Mouse (Mus musculus): ENCODE results near the gene Plekhh2. TPM values are rescaled to one million over a fixed set of nuclear protein-coding genes. Genes with fewer than 3 reads are reported as not detected.
"Not testable (repeated sequence)": the region's sequence is repeated elsewhere in the genome, so short reads cannot be mapped to it uniquely, and the experiment has no call there.

Gene Plekhh2
- total RNA-seq, 2 experiments from 2014 or later, result 11.7 to 18.0 TPM

DNA sequence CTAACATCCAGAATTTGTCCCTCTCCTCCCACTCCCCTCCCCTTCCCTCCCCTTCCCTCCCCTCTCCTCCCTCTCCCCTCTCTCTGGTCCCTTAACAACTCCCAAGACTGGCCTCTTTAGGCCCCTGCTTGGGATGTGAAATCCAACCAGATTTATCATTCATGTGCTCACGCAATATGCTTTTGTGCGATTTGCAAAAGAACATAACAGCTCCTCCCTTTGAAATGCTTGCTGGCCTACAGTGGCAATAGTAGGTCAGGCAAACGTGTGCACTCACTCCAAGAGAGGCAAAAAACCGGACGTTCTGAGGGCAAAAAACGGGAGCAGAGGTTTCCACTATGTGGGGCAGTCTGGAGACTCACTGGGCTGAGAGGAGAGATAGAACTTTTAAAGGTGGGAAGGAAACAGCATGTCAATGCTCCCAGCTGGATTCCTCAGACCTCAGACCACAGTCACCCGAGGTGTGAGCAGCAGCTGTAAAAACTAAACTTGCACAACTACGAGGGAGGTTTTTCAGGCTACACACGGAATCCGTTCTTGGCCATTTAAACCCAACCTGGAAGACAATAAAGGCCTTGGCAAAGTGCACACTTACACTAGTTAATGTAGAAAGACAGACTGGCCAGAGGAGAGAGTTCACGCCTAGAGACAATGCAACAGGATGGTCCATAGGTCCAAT, 595 bp upstream of the Plekhh2 start:
- no peak for DNase-seq (ENCODE audit: low spot score in 2 of 2)

DNA sequence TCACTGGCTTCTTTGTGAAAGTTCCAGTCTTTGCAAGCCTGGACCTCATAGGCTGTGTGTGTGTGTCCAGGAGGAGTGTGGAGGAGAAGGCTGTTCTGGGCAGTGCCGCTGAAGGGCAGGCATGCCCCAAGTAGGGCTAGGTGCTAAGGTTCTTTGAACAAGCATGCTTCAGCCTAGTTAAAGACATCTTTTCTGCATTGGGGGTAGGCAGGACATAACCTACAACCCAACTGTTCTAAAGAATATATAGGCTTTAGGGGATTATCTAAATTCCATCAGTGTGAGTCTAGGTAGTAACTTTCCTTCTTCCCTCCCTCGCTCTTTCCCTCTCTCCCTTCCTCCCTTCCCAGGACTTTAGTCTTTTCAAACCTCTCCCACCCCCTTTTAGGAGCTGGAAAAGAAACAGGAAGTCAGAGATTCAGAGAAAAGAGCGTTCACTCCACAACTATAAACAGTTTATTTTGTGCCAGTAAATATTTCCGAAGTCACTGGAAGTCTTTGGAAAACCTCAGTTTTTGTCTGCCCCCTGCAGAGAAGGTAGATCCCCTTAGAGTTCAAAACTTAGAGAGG, 906 bp downstream of the Plekhh2 start:
- no peak for DNase-seq (ENCODE audit: low spot score in 2 of 2)

DNA sequence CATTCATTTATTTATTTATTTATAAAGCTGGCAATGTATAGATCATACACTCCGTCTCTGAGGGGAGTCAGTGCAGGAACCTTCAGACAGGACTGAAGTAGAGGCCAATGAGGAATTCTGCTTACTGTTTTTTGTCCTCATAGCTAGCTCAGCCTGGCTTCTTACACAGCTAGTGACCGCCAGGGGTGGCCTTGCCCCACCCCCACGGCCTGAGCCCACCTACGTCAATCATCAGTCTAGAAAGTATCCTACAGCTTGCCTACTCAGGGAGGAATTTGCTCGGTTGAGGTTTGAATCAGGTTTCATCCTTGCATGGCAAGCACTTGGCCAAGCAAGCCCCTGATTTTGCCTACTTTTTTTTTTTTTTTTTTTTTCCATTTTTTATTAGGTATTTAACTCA, 4.2 kb downstream of the Plekhh2 start:
- DNase-seq (ENCODE audit: low spot score in 2 of 2), result no peak

DNA sequence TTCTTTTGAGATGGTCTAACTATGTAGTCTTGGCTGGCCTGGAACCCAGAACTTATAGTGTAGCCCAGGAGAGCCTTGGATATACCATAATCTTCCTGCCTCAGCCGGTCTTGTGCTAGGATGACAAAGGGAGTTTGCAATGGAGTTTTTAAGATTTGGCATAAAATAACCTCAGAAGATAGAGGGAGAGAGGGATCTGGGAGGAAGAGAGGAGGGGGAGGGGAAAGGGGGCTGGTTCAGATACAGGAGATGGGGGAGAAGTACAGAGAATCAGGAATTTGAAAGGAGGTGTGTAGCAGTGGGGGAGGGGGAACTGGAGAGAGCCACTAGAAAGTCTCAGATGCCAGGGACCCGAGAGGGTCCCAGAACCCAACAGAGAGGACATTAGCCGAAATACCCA, 7.7 kb downstream of the Plekhh2 start:
- no peak for DNase-seq (ENCODE audit: low spot score in 2 of 2)

DNA sequence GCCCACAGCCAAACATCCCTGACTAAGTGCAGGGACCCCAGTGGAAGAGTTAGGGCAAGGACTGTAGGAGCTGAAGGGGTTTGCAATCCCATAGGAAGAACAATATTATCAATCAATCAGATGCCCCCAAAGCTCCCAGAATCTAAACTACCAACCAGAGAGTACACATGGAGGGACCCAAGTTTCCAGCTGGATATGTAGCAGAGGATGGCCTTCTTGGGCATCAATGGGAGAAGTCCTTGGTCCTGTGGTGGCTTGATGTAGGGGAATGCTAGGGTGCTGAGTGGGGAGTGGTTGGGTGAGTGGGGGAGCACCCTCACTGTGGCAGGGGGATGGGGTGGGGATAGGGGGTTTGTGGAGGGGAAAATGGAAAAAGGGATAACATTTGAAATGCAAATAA, 8.4 kb downstream of the Plekhh2 start:
- no peak for DNase-seq (ENCODE audit: low spot score in 2 of 2)

DNA sequence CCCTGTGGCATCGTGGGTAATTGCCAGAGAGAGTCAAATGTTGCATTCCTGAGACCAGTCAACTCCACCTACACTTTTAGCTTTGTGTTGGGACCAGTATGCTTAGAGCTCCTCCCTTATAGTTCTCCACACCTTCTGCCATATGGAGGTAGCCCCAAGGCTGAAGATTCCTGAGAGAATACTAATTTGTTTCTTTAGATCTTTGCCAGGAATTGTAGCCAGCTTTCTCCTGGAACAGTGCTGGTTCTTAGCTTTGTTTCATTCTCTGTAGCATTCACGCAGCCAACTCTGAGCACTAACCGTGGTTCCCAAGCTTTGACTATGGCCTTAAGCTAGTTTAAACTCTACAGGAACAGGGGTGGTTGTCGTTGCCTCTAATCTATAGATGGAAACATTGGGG, 17.7 kb downstream of the Plekhh2 start:
- DNase-seq (ENCODE audit: low spot score in 2 of 2), result no peak

DNA sequence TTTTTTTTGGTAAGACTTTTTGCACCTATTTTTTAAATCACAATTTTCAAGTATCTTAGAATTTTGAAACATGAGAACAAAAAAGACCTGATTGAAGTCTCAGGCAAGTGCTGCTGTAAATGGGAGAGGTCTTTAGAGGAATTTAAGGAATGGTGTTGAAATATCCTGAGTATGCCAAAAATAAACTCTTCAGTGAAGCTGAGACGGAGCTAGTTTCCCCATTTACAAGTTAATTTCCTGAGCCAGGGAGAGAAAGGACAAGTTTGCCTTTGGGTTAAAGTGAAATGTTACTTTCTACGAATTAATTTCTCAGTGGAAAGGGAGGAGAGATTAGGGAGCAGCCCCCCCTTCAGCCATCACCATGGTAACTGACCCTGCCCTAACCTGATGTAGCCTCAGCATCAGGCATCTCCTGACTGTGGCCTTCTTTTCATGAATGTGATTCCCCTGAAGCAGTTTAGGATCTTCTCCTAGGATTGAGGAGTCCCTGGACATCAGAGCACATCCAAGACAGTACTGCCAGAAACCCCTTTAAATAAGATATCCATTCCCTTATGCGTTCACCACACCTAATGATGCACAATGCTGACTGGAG, 18.6 kb downstream of the Plekhh2 start:
- no peak for DNase-seq (ENCODE audit: low spot score in 2 of 2)

DNA sequence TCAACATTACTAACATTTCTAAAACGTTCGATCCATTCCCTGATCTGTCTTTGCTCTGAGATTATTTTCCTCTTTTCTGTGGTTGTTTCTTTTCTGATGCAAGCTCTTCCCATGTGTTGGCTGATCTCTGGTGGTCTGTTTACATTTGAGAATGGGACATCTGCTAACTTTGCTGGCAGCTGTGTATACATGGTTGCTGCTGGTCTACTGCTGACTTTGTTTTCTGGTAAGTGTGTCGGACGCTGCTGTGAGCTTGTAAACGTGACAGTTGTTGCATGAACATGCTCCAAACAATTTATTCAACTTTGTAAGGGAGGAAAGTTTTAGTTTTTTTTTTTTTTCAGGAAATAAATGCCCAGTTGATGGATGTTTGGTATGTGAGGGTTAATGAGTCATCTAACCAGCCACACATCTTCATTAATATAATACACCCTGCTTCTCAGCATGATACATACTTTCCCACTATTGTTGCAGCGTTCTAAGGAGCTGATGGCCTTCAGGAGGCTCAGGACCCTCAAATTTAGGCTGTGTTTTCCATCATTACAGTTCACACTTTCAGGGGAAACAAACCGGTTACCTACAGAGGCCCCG, 21.3 kb downstream of the Plekhh2 start:
- no peak for DNase-seq (ENCODE audit: low spot score in 2 of 2)

DNA sequence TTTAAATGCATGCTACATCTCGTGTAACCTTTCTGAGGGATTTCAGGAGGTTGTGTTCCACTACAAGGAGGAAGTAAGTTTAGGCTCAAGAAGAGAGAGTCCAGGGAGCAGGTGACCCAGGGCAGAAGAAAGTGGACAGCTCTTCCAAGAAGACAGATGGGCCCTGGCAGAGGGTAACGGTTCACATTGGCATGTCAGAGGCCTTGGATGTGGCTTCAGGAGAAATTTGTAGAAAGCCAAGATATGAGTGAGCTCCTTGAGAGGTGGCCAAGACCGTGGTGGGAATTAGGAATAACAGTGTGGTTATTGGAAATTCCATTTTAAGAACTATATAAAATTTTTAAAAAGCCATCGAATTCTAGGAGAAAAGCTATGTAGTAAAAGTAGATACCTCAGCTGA, 22.1 kb downstream of the Plekhh2 start:
- no peak for DNase-seq (ENCODE audit: low spot score in 2 of 2)

DNA sequence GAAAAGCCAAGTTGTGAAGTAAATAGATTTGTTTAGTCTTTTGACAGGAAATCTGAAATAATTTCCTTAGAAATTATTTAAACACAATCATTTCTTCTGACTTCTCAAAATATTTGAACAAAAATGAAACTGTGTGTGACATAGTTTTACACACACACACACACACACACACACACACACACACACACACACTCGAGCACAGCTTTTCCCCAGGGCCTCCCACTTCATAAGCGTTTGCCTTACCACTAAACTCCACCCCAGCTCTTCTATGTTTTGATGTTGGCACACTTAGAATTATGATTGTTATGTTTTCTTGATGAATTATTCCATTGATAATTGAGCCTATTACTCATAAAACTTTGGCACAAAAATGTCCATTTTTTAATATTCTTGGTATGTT, 22.9 kb downstream of the Plekhh2 start:
- no peak for DNase-seq (ENCODE audit: low spot score in 2 of 2)

DNA sequence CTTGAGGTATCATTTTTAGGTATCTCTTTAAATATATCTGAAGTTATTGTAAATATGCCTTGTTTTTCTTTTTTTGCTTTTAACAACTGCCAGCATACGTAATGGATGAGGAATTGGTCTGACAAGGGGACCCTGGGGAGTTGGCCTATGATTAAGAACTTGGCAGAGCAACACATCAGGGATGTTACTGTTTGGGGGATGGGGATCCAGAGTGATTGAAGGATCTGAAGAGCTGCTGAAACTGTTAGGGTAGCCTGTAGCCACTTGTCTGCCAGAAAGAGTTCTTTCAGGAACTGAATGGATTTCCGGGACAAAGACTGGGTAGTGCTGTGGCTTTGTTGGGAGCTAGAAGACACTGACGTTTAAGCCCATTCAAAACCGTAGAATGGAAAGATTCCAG, 23.5 kb downstream of the Plekhh2 start:
- DNase-seq (ENCODE audit: low spot score in 2 of 2), result peak in 1 of 2 experiments; percentile 20

DNA sequence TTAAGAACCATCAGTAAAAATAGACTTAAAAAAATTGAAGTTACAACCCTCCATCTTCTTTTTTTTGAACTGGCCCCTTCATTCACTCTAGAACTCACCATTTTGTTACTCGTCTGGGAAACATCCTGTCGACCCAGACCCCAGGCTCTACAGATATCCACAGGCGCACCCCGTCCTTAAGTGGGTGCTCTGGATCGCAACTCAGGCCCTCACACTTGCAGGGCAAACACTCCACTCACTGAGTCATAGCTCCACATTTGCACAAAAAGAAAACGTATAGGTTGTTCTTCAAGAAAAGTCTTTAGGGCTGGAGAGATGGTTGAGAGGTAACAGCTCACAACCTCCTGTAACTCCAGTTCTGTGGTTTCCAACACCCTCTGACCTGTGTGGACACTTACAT, 25.6 kb downstream of the Plekhh2 start:
- DNase-seq (ENCODE audit: low spot score in 2 of 2), result no peak

DNA sequence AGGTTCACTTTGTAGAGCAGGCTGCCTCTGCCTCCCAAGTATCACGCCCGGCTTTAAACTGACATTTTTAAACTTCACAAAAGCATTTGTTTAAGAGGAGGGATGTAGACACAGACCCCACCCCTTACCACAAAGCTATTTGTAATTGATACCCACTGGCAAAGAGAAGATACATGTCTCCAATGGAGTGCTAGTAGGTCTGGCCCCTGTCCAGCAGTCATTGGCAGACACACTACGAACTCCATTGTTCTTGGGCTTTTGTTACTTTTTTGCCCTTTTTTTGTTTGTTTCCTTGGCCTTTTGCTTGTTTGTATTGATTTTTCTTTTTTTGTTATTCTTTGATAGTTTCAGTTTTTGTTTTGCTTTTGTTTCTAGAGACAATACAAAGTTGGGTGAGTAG, 26.3 kb downstream of the Plekhh2 start:
- DNase-seq (ENCODE audit: low spot score in 2 of 2), result peak in 1 of 2 experiments; percentile 26

DNA sequence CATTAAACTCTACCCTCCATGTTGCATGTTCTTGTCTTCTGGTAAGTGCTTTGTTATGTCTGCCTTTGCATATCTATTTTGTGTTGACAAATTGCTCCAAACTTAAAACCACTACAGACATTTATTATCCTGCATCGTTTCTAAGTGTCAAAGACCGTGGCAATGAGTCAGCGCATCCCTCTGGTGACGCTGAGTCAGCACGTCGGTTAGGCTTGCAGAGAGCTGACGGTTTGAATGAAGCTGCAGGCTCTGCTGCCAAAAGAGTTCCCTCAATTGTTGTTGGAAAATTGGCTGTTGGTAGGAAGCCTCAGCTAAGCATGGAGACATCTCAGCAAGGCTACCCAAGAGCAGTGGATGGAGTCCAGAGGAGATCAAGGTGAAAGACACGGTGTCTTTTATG, 28.9 kb downstream of the Plekhh2 start:
- DNase-seq (ENCODE audit: low spot score in 2 of 2), result no peak

DNA sequence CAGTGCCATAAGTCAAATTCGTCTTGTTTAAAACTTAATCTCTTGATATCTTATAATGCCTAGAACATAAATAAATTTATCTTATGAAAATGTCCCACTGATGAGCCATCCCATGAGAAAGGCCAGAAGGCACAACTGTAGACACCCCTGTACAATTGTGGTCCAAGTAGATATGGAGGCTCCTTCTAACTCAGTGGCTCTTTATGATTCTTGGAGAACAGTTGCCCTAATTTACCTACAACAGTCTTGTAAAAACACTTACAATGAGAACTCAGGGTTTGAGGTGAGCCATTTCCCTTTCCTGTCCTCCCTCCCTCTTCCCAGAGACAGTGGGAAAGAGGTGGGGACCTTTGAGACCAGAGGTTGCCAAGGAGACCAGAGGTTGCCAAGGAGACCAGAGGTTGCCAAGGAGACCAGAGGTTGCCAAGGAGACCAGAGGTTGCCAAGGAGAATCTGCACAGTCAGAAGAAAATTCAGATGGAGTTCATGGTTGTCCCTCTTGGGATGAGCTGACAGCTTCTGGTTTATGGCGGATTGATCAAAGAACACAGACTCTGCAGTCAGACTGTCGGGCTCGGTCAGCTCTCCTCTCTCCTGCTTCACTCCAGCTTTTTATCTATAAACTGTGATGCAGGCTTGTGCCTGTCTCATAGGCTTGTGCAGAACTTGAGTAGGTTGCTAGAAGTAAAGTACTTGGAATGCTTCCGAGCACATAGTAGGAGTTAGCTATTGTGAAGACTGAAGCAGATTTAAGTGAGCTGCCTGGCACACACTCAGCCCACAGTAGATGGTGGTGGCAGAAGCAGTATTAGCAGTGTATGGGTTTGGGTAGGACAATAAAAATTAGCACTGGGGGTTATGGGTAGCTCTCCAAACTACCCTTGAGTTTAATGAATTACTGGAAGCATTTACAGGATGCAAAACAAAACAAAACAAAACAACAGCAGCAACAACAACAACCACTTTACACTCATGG, 39.5 kb downstream of the Plekhh2 start:
- DNase-seq (ENCODE audit: low spot score in 2 of 2), result no peak

DNA sequence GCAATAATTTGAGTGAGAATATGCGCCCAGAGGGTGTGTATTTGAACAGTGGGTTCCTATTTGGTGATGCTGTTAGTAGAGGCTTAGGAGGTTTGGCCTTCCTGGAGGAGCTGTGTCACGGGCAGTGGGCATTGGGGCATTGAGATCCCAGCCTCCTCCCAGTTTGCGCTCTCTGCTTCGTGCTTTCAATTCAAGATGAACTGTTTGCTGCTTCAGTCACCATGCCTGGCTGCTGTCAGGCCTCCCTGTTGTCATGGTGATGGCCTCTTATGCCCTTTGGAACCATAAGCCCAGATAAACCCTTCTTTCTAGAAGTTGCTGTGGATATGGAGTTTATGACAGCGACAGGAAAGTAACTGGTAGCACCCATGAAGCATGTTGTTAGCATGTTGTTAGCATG, 40.5 kb downstream of the Plekhh2 start:
- DNase-seq (ENCODE audit: low spot score in 2 of 2), result no peak

DNA sequence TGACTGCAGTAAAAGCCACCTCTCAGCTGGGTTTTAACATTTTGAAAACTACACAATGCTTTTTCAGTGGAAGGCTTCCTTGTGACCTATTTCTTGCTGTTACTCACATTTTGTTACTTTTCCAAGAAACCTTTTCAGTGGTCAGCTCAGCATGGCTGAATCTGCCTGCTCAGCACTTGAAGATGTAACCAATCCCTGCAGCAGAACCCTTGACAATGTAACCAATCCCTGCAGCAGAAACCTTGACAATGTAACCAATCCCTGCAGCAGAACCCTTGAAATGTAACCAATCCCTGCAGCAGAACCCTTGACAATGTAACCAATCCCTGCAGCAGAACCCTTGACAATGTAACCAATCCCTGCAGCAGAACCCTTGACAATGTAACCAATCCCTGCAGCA, 52.6 kb downstream of the Plekhh2 start:
- not testable (repeated sequence) for DNase-seq (ENCODE audit: low spot score in 2 of 2)

DNA sequence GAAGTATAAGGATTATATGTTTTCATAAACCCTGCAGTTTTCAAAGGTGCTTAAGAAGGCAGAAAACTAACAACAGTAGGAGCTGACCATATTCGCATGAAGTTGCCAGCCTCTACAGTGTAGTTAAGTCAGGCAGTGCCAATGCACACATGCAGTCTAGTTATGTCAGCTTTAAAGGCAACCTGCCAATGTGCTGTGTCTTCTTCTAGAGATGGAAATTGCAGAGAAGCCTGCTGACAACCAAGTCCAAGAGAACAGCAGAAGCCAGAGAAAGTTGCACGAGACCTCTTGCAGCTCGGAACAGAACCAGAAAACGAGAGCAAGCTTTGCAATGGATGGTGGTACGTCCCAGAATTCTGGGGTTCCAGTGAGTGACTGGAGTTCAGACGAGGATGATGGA, 54.1 kb downstream of the Plekhh2 start:
- no peak for DNase-seq (ENCODE audit: low spot score in 2 of 2)

DNA sequence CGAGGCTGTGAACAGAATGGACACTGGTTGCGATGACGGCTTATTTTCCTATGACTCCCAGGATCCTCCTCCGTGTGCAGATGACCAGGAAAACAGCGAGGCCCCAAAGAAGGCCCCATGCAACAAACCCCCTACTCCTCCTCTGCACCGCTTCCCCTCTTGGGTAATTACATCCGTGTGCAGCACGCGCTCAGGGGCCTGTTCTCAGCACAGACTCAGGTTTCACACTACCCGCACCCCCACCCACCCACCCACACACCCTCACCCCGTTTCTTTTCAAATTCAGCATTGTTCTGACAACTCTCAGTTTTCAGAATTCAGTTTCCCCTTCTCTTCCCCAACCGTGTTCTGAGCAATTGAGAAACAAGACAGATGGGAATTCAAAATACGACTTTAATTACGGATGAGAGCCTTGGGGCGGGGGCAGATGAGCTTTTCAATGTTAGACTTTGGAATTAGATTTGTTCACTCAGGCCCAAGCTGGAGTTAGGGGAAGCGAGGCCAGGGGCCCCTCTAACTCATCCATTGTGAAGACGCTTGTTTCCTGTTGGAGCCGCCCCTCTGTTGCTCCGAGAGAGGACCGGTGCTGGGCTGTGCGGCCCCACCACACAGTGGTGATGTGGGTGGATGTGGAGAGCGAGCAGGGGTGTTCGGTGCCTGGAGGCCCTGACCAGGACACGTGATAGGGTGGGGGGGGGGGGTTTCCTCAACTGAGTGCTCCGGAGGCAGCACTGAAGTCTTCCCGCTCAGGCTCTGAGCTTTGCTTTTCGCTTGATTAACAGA, 55.3 kb downstream of the Plekhh2 start:
- DNase-seq (ENCODE audit: low spot score in 2 of 2), result no peak

DNA sequence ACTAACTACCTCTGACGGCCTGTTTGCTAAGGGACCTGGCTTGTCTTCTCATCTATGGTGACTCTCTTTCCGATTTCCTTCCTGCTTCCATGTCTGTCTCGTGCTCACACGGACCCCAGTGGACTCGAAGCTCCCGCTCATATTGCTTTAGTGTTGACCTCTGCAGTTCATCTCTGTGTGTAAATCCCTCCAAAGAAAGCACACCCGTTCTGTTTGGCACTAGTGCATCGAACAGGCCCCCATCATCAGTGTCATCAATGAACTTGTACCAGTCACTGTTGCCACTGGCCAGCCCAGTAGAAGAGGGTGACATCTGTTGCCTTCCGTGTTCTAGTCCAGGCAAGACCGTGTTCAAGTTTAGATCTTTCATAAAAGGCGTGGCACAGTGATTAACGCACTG, 57.1 kb downstream of the Plekhh2 start:
- DNase-seq (ENCODE audit: low spot score in 2 of 2), result no peak

DNA sequence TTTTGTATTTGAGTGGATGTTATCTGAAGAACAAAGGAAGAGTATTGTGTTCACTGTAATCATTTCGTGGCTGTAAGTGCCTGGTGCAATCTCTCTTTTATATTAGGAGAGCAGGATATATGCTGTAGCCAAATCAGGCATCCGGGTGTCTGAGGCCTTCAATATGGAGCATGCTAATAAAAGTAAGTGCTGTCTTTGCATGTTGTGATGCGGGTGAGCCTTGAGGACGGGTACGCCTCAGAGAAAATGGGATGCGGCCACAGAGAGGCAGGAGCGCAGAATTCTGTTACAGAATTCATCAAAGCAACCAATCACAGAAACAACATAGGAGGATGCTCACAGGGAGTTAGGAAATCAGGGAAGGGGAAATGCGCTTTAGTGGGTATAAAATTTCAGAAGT, 58.1 kb downstream of the Plekhh2 start:
- DNase-seq (ENCODE audit: low spot score in 2 of 2), result no peak
